Mouse (Mus musculus): Measurements from ENCODE around the gene Slc22a22. TPM values are rescaled to one million over a fixed set of nuclear protein-coding genes. Genes with fewer than 3 reads are reported as not detected.

Slc22a22 gene
- polyA plus RNA-seq (2016; fragmentation: Nextera tagmentation; extraction: Ambion mirVana), result not detected in 2 replicates

DNA sequence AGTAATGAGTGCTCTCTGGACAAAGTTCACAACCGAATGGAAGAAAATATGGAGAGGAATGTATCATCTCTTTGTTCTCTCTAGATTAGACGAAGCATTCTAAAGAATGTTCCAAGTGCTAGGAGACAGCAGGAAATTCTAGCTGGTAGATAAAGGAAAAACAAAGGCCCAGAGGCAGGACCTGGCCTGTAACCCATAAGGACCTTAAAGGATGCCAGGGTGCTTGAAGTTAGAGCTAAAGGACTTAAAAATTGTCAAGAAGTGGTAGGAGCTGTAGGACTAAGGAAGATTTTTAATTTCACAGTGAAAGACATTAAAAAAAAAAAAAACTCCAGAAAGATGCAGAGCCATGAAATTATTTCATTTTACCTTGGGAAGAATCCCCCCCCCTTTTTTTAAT lies at the start of gene Slc22a22:
Gene Slc22a22, minus strand, starts transcription at position 101 of the 400 bp plus-strand sequence.
- WGBS, result 78% methylated on average over 2 of the region's 2 CpGs
- no peak within 1 kb of the TSS for H3K4me2 ChIP-seq (replicated peaks)

DNA sequence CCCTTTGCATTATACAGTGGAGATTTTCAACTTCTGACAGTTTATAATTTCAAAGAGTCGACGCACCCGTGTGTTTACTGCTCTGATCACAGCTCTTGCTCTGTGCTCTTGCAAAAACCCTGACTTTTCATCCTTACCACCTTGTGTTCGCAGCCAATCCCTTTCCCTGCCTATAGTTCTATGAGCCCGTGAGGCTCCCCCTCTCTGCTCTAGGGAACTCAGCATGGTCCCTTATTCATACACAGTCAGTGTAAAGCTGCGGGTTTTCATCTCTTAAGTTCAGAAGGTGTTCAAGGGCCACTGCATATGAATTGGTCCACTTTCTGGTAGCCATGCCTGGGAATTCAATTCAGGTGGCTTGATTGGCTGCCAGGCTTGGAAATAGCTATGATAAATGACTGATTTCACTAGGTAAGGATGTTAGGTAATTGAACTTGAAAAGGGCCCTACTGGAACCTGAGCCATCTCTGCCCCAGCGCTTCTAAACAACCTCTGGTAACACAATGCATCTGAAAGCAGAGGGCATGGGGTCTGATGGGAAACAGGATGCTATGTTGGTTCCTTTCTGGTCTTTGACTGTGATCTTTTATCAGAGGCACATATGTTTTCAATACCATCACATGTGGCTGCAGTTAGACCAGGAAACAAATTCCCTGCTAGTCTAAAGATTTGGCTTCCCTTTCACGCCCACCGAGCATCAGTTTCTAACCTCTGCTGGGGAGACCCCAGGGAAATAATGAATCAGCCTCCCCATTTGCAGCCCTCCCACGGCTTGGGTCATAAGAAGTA lies 46.3 kb upstream of the Slc22a22 start:
- Histone ChIP-seq H3K27me3 (no peaks in the 10 kb centered on the region), H3K9ac (replicated peaks) (no peak overlapping the region), H3K27ac (replicated peaks) (no peak overlapping the region), H3K4me1 (no peaks in the 10 kb centered on the region), H3K4me3 (no peak overlapping the region), H3K4me2 (replicated peaks) (no peak overlapping the region), H3K36me3 (no peaks in the 10 kb centered on the region), H3K9me3 (no peaks in the 10 kb centered on the region)
- WGBS, result 58% methylated on average over 10 of the region's 10 CpGs
- no peak for ATAC-seq (ENCODE audit: low FRiP score, low read depth)

More for the DNA sequence above, at the start of gene Slc22a22:
- 0 out of 2 replicates have a peak, but pooled peaks cover 3% of the 10 kb centered on the region for H3K9me3 ChIP-seq
- no peak within 1 kb of the TSS for H3K4me3 ChIP-seq
- H3K4me1 ChIP-seq, result no peaks in the 10 kb centered on the region
- H3K27ac ChIP-seq (replicated peaks), result no peak within 1 kb of the TSS
- no peaks in the 10 kb centered on the region for H3K36me3 ChIP-seq
- H3K9ac ChIP-seq (replicated peaks), result no peak within 1 kb of the TSS
- no peak for ATAC-seq (ENCODE audit: low FRiP score, low read depth)
- H3K27me3 ChIP-seq, result no peaks in the 10 kb centered on the region

DNA sequence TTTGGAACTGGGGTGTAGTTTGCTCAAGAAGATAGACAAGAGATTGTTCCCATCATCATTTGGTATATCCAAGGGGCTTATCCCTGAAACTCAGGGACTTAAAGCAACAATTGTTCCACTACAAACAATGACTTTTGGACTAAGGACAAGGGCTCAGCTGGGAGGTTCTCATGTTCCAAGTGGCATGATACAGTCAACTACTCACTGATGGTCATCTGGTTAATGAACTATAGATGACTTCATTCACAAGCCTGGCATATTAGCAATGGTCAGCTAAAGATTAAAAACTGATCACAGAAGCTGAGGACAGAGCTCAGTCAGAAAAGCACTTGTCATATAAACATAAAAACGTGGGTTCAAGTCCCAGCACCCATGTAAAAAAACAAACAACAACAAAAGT lies 44.7 kb upstream of the Slc22a22 start:
- no peak overlapping the region for H3K4me3 ChIP-seq
- no peaks in the 10 kb centered on the region for H3K4me1 ChIP-seq
- ATAC-seq (ENCODE audit: low FRiP score, low read depth), result no peak
- WGBS, result 67% methylated on average over 1 of the region's 1 CpGs
- no peaks in the 10 kb centered on the region for H3K27me3 ChIP-seq
- no peak overlapping the region for H3K4me2 ChIP-seq (replicated peaks)
- H3K9ac ChIP-seq (replicated peaks), result no peak overlapping the region
- no peaks in the 10 kb centered on the region for H3K9me3 ChIP-seq
- H3K36me3 ChIP-seq, result no peaks in the 10 kb centered on the region
- no peak overlapping the region for H3K27ac ChIP-seq (replicated peaks)

DNA sequence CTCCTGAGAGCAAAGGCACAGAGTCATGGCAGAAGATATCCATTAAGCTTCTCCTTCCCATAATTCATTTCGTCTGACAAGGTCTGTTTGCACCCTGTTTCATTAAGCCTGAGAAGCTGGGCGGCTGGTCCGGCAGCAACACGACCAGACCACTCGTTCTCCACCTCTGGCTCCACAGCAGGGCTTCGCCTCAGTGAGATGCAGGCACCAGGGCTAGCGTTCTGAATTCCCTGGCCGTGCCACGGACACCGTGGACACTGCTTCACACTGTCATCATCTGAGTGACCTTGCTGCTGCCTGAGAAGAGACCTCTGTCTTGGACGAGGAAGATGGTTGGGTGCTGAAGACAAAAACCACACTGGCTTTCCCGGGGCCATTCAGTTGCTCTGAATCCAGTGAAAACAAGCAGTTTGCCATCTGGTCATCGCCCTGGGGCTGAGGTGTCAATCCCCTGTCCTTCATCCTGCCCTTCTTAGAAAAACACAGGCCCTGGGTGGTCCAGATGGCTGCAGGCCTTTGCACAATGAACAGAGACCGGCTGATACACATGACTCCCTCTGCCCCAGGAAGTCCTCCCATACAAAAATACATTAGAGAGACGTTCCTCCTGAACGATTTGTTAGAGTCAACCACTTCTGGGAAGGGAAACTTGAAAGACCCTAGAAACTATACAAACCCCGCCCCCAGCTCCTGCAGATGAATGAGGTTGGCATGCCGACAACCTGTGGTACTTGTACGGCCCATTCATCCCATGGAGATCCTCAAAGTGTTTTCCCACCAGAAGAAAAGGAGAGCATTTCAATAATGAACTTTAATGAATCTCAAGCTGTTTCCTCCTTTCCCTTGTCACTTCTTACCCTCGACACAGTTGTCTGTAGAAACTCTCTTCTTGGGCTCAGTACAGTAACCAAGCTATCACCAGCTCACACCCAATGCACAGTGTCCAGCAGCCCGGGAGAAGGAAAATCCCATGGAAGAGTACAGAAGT lies 32.1 kb upstream of the Slc22a22 start:
- no peak overlapping the region for H3K4me3 ChIP-seq
- H3K9me3 ChIP-seq, result peaks cover 10% of the 10 kb centered on the region
- H3K36me3 ChIP-seq, result no peaks in the 10 kb centered on the region
- no peak overlapping the region for H3K9ac ChIP-seq (replicated peaks)
- no peaks in the 10 kb centered on the region for H3K27me3 ChIP-seq
- H3K27ac ChIP-seq (replicated peaks), result no peak overlapping the region
- peak; percentile 55; the same call in 1 of the 2 replicates for ATAC-seq (ENCODE audit: low FRiP score, low read depth)
- WGBS, result 39% methylated on average over 21 of the region's 21 CpGs
- 0 out of 2 replicates have a peak, but pooled peaks cover 6% of the 10 kb centered on the region for H3K4me1 ChIP-seq
- no peak overlapping the region for H3K4me2 ChIP-seq (replicated peaks)

DNA sequence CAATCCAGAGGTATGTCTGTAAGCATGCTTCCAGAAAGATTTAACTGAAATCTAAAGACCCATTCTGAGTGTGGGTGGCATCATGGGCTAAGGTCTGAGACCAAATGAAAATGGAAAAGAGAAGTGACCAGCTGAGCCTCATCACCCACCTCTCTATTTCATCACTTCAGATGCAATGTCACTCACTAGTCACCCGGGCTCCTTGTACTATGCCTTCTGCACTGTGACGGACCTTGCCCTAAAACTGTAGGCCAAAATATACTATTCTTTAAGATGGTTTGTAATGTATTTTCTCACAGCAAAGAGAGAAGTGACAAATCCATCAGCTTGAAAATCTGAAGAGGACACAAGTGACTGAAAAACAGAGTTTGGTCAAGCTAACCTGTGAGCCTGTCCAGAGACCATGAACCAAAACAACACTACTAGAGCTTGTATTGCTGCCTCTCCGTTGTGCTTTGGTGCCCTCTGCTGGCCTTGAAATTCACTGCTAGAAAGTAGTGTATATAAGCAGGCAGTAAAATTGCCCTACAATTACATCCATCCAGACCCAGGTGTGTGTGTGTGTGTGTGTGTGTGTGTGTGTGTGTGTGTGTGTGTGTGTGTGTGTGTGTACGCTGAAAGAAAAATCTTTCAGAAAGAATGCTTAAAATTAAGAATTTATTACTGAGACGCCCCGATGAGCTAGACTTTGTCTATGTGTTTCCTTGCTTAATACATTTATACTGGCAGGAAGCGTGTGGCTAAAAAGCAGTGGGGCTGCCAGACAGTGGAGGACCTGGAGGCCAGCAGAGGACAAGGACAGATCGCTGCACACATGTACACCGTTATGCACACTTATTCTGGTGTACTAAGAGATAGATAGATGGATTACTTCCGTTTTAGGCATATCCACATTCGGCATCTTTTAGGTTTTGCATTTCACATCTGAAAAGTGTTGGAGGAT lies 31.1 kb upstream of the Slc22a22 start:
- Histone ChIP-seq H3K9ac (replicated peaks) (no peak overlapping the region), H3K36me3 (no peaks in the 10 kb centered on the region), H3K4me2 (replicated peaks) (no peak overlapping the region), H3K27me3 (no peaks in the 10 kb centered on the region), H3K4me1 (0 out of 2 replicates have a peak, but pooled peaks cover 6% of the 10 kb centered on the region), H3K4me3 (no peak overlapping the region), H3K9me3 (peaks cover 2% of the 10 kb centered on the region; the same call in 1 of the 2 replicates), H3K27ac (replicated peaks) (no peak overlapping the region)
- WGBS, result 74% methylated on average over 10 of the region's 11 CpGs
- peak; percentile 82 for ATAC-seq (ENCODE audit: low FRiP score, low read depth)

DNA sequence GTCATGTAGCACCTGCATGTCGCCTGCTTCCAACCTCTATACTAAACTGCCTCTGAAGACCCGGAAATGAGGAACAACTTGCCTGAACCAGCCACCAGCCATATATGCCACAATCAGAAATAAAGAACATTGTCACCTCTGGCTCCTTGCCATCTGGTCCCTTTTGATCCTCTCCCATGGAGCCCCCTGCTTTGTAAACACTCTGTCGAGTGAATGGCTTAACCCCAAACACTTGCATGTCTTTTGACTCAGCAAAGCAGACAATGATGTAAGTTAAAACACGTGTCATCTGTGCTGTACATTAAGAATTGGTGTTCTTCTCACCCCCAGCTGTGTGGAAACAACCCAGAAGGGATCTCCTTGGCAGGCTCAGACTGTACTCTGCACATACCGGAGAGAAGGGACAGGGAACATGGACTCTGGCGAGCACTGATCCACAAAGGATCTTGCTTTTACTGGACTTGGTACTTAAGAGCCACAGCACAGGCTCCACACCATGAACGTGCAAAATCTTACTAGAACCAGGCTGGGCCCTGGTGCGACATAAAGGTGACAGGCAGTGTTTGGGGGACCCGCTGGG lies 26.8 kb upstream of the Slc22a22 start:
- 66% methylated on average over 9 of the region's 9 CpGs for WGBS
- H3K4me3 ChIP-seq, result no peak overlapping the region
- ATAC-seq (ENCODE audit: low FRiP score, low read depth), result no peak
- no peak overlapping the region for H3K27ac ChIP-seq (replicated peaks)
- H3K27me3 ChIP-seq, result no peaks in the 10 kb centered on the region
- H3K4me1 ChIP-seq, result 0 out of 2 replicates have a peak, but pooled peaks cover under 1% of the 10 kb centered on the region
- no peak overlapping the region for H3K9ac ChIP-seq (replicated peaks)
- no peaks in the 10 kb centered on the region for H3K36me3 ChIP-seq
- no peak overlapping the region for H3K4me2 ChIP-seq (replicated peaks)
- H3K9me3 ChIP-seq, result no peaks in the 10 kb centered on the region

DNA sequence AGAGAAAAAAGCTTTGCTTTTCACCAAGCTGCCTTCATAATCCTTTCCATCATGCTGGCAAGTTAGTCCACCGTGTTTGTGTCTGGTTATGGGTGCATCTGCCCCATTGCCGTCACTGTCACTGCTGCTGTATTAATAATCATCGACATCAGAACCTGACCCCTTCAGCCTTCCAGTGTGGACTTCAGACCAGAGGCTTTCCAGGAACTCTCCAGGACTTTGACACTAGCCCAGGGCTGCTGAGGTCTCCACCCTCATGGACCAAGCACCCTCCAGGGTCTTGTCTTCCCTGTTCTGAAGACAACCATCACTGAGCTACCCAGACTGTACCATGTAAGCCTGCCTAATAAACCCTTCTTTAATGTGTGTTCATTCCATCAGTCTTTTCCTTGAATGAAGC lies 26.2 kb upstream of the Slc22a22 start:
- no peak overlapping the region for H3K4me3 ChIP-seq
- H3K4me1 ChIP-seq, result no peaks in the 10 kb centered on the region
- no peak overlapping the region for H3K4me2 ChIP-seq (replicated peaks)
- no peak overlapping the region for H3K9ac ChIP-seq (replicated peaks)
- no peaks in the 10 kb centered on the region for H3K36me3 ChIP-seq
- 87% methylated on average over 3 of the region's 3 CpGs for WGBS
- H3K27me3 ChIP-seq, result no peaks in the 10 kb centered on the region
- H3K9me3 ChIP-seq, result no peaks in the 10 kb centered on the region
- no peak overlapping the region for H3K27ac ChIP-seq (replicated peaks)
- ATAC-seq (ENCODE audit: low FRiP score, low read depth), result no peak

DNA sequence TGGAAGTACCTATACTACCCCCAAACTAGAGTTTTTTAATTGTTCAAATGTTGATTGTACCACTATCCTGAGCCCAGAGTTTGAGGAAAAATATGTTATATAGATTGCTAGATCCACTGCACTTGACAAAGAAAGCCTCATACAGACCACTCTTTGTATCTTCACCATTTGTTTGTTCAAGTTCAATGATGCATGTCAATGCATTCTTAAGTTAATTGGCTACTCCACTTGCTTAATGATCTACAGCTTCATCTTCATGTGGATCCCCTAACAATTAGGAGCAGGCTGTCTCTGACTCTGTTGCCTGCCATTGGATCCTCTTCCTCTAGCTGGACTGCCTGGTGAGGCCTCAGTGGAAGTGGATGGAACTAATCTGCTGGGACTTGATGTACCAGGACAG lies 24.1 kb upstream of the Slc22a22 start:
- no peak overlapping the region for H3K4me3 ChIP-seq
- no peak overlapping the region for H3K4me2 ChIP-seq (replicated peaks)
- no peak overlapping the region for H3K9ac ChIP-seq (replicated peaks)
- no peaks in the 10 kb centered on the region for H3K4me1 ChIP-seq
- no peak for ATAC-seq (ENCODE audit: low FRiP score, low read depth)
- no peaks in the 10 kb centered on the region for H3K9me3 ChIP-seq
- H3K27me3 ChIP-seq, result no peaks in the 10 kb centered on the region
- H3K36me3 ChIP-seq, result no peaks in the 10 kb centered on the region
- H3K27ac ChIP-seq (replicated peaks), result no peak overlapping the region

DNA sequence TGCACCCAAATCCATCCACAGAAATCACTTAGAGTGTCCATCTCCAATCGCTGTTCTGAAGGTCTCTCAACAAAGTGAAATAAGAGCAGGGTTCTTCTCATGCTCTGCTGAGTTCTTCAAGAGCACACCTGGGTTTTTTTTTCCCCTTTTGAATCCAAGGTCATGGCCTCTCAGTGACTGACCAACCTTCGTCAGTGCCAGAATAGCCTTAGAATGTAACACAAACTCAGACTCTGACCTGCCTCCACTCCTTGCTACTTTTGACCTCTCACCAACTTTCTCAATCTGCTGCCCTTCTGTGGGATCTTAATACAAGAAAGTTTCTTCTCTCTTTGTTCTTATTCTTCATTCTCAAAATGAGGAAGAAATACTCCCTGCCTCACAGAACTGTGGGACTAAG lies 18.7 kb upstream of the Slc22a22 start:
- H3K4me3 ChIP-seq, result no peak overlapping the region
- ATAC-seq (ENCODE audit: low FRiP score, low read depth), result no peak
- H3K36me3 ChIP-seq, result no peaks in the 10 kb centered on the region
- no peak overlapping the region for H3K27ac ChIP-seq (replicated peaks)
- no peaks in the 10 kb centered on the region for H3K4me1 ChIP-seq
- no peaks in the 10 kb centered on the region for H3K27me3 ChIP-seq
- H3K4me2 ChIP-seq (replicated peaks), result no peak overlapping the region
- no peak overlapping the region for H3K9ac ChIP-seq (replicated peaks)
- H3K9me3 ChIP-seq, result no peaks in the 10 kb centered on the region
- 80% methylated on average over 2 of the region's 2 CpGs for WGBS

DNA sequence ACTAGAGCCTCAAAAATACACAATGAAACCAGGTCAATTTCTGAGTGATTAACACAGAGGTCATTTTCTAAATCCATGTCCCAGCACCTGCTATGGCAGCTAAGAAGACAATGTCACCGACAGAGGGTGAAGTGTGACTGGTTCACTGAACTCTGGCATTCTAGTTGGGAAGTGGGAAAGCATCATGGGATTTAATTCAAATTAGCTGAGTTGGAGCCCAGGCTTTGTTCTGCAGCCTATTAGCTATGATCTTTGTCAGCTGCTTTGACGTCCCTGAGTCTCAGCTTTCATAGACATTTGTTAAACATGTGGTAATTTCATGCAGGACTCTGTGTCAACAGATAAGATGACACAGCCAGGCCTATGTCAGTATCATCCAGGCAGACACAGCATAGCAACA lies 5.1 kb upstream of the Slc22a22 start:
- Histone ChIP-seq H3K4me1 (no peaks in the 10 kb centered on the region), H3K9ac (replicated peaks) (no peak overlapping the region), H3K9me3 (0 out of 2 replicates have a peak, but pooled peaks cover 3% of the 10 kb centered on the region), H3K27me3 (no peaks in the 10 kb centered on the region), H3K4me2 (replicated peaks) (no peak overlapping the region), H3K27ac (replicated peaks) (no peak overlapping the region), H3K36me3 (no peaks in the 10 kb centered on the region), H3K4me3 (no peak overlapping the region)
- WGBS, result 21% methylated on average over 2 of the region's 2 CpGs
- ATAC-seq (ENCODE audit: low FRiP score, low read depth), result peak; percentile 38; the same call in 1 of the 2 replicates

DNA sequence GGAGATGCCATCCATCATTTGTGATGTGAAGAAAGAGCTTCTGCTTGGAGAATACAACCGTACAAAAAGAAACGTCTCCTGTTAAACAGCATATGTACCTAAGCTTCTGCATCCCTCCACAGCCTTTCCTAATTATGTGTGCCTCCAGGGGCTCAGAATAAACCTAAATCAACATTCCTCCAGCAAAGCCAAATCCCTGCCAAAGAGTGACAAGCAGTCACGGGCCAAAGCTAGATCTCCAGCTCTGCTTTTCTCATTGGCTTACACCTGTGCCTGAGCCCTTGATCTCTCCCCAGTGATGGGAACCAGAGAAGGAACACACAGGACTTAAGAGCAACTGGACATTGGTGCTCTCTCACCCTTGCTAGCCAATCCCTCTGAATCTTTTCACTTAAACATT lies 5.8 kb downstream of the Slc22a22 start:
- no peaks in the 10 kb centered on the region for H3K36me3 ChIP-seq
- no peaks in the 10 kb centered on the region for H3K9me3 ChIP-seq
- H3K4me3 ChIP-seq, result no peak overlapping the region
- no peak for ATAC-seq (ENCODE audit: low FRiP score, low read depth)
- no peaks in the 10 kb centered on the region for H3K4me1 ChIP-seq
- no peaks in the 10 kb centered on the region for H3K27me3 ChIP-seq
- H3K27ac ChIP-seq (replicated peaks), result no peak overlapping the region
- WGBS, result 56% methylated on average over 3 of the region's 3 CpGs
- H3K9ac ChIP-seq (replicated peaks), result no peak overlapping the region
- no peak overlapping the region for H3K4me2 ChIP-seq (replicated peaks)
